Mouse (Mus musculus): ENCODE results near the gene 6430571L13Rik.

Gene 6430571L13Rik

DNA sequence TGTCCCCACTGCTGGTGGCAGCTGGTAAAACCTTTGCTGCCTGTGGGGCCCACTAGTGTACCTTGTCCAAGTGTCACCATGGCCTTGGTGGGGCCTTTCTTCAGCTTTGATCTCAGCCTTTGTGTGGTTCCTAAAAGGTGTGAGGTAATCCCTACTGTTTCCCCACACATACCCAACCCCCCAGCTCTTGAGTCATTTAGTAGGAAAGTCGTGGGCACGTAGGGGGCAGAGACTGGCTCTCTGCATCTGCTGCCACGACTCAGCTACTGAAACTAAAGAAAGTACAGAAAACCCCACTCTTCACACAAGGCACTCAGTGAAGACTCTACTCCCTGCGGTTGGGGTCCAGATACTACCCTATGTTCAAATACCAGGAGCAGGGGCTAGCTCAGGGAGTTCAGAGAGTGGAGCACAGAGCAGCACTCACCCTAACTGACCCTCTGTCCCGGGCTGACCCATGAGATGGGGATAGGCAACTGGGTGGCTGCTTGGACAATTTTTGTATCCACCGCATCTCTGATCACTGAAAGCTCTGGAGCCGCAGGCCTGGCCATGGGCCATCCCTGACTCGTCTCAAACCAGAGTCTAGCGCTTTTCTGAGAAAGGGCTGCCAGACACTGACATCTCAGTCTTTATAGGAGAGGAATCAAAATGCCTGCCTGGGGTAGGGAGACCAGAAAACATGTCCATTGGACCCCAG, 37.1 kb upstream of the 6430571L13Rik start:
- TF ChIP-seq GATA4 (IDR thresholded peaks at IDR 0.05; ENCODE audit: insufficient replicate concordance, low read length), result no peak

DNA sequence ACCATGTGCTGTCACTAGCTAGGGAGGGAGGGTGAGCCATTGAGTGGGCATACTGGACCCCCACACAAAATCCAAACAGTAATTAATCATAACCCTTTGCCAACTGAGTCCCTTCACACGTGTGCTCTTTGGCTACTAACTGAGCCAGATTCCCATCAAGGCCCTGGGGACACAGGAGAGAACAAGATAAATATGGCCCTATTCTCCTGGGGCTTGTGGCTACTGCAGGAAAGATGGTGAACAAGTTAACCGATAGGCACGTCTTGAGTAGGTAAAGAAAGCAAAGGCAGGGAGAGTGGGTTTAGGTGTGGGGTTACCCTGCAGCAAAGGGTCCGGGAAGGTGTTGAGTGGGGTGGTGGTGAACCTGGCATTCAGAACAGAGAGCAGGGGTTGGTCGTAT, 36.5 kb upstream of the 6430571L13Rik start:
- TF ChIP-seq GATA4 (IDR thresholded peaks at IDR 0.05; ENCODE audit: insufficient replicate concordance, low read length), result no peak

- TF ChIP-seq GATA4 (IDR thresholded peaks at IDR 0.05; ENCODE audit: insufficient replicate concordance, low read length), result no peak
These were observed 36.0 kb upstream of the 6430571L13Rik start for GRCm38 (mm10) chr9:107304383-107304782.

DNA sequence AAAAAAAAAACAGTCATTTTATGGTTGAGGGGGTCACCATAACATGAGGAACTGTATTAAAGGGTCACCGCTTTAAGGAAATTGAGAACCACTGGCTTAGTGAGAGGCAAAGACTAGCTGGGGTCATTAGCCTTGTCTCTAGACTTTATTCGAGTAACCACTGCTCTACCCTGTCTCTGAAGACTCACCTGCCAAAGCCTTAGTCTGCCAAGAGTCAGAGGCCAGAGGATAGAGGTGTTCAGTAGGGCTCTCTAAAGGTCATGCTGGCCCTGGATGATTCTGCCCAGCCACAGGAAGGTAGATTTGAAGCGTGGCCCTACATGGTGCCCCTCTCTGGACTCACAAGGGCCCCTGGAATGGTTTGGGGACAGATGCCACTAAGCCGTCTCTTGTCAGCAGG, 35.4 kb upstream of the 6430571L13Rik start:
- no peak for TF ChIP-seq GATA4 (IDR thresholded peaks at IDR 0.05; ENCODE audit: insufficient replicate concordance, low read length)

- no peak for TF ChIP-seq GATA4 (IDR thresholded peaks at IDR 0.05; ENCODE audit: insufficient replicate concordance, low read length)
These were observed 34.5 kb upstream of the 6430571L13Rik start for GRCm38 (mm10) chr9:107305601-107306542.

GRCm38 (mm10) chr9:107307099-107307872, 33.1 kb upstream of the 6430571L13Rik start:
- no peak for TF ChIP-seq GATA4 (IDR thresholded peaks at IDR 0.05; ENCODE audit: insufficient replicate concordance, low read length)

DNA sequence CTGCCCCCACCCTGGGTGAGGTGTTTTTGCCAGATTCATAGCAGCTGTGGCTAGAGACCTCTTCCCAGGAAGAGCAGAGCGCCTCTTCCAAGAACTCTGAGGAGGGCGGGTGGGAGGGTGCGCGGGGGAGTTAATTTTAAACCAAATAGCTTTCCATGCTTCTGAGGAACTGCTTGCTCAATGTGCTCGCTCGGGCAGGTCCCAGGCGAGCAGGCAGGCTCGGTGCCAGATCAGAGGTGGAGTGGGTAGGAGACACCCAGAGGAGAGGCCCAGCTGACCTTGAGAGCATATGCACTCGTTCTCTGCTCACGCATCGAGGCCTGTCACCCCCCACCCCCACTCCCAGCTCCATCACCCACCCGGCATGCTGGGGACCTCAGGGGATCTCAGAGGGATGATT, 32.5 kb upstream of the 6430571L13Rik start:
- TF ChIP-seq GATA4 (IDR thresholded peaks at IDR 0.05; ENCODE audit: insufficient replicate concordance, low read length), result no peak

GRCm38 (mm10) chr9:107308346-107309000, 31.9 kb upstream of the 6430571L13Rik start:
- no peak for TF ChIP-seq GATA4 (IDR thresholded peaks at IDR 0.05; ENCODE audit: insufficient replicate concordance, low read length)

- TF ChIP-seq GATA4 (IDR thresholded peaks at IDR 0.05; ENCODE audit: insufficient replicate concordance, low read length), result no peak
These were observed 31.2 kb upstream of the 6430571L13Rik start for GRCm38 (mm10) chr9:107309171-107309570.

DNA sequence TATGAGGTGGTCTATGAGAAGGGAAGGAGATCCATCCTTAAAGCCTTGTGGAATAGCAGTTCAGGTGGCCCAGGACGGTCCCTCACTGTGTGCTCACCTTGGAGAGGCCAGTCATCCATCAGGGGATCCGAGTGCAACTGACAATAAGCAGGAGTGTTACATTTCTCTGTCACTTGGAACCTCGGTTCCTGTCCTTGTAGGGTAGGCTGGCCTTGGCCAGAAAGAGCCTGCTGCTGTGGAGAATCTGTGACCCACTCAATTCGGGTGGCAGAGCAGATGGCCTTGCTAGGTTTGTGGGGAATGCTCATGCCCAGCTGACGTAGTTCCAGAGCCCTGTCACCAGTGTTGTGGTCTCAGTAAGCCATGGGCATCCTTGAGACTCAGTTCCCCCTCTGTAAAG, 30.8 kb upstream of the 6430571L13Rik start:
- TF ChIP-seq GATA4 (IDR thresholded peaks at IDR 0.05; ENCODE audit: insufficient replicate concordance, low read length), result no peak

GRCm38 (mm10) chr9:107312811-107313584, 27.4 kb upstream of the 6430571L13Rik start:
- TF ChIP-seq GATA4 (IDR thresholded peaks at IDR 0.05; ENCODE audit: insufficient replicate concordance, low read length), result no peak

GRCm38 (mm10) chr9:107313926-107314325, 26.5 kb upstream of the 6430571L13Rik start:
- no peak for TF ChIP-seq GATA4 (IDR thresholded peaks at IDR 0.05; ENCODE audit: insufficient replicate concordance, low read length)

DNA sequence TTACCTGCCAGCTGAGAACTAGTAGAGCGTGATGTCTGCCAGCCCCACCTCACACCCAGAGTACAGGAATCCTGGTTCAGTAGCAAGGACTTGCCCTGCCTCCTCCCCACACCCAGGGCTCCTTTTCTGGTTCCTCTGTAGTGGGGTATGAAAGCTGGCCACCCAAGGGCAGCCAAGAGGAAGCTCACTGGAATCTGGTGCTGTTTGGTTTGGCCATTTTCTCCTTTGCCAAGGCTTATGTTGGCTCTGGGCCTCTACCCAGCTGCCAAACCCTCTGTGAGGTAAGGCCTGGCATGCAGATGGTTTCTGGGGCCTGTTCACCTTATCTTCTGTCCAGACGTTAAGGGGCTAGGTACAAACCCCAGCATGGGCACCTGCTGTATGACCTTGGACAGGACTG, 24.6 kb upstream of the 6430571L13Rik start:
- no peak for TF ChIP-seq GATA4 (IDR thresholded peaks at IDR 0.05; ENCODE audit: insufficient replicate concordance, low read length)

GRCm38 (mm10) chr9:107322461-107323050, 17.8 kb upstream of the 6430571L13Rik start:
- TF ChIP-seq GATA4 (IDR thresholded peaks at IDR 0.05; ENCODE audit: insufficient replicate concordance, low read length), result no peak

Data from liver, adult (tissue).